Mouse (Mus musculus) liver, postnatal 0 days (tissue): Measurements from ENCODE around the gene Nsun7. TPM values are rescaled to one million over a fixed set of nuclear protein-coding genes. Genes with fewer than 3 reads are reported as not detected.

Experiments
- ATAC-seq: fragments of 200-750 bp; cut with Nextera tagmentation; 2 replicates; pipeline ENCODE4 v1.8.0; 2017; ENCODE audit warnings: mild to moderate bottlenecking, moderate library complexity
- DNase-seq: peaks from one replicate; pipeline ENCODE4 v3.0.0-alpha.2; 2016
- H3K27ac ChIP-seq: fragments of 300-500 bp; sonication (generic); 2 replicates; pipeline ENCODE4 v1.5.1; 2014; ENCODE audit warnings: antibody characterized with exemption, moderate library complexity, mild to moderate bottlenecking, low read depth
- H3K27me3 ChIP-seq: fragments of 300-500 bp; sonication (generic); 2 replicates; pipeline ENCODE4 v1.6.1; 2014; ENCODE audit warnings: low read length, control low read depth, mixed read lengths; ENCODE audit not compliant: insufficient read depth
- H3K36me3 ChIP-seq: fragments of 300-500 bp; sonication (generic); replicated peaks from 2 replicates; pipeline ENCODE4 v1.6.1; 2014; ENCODE audit warnings: mild to moderate bottlenecking, control low read depth, low read length, moderate library complexity, mixed read lengths; ENCODE audit not compliant: insufficient read depth
- H3K4me1 ChIP-seq: fragments of 300-500 bp; sonication (generic); 2 replicates; pipeline ENCODE4 v1.6.1; 2014; ENCODE audit warnings: antibody characterized with exemption, mild to moderate bottlenecking, control low read depth; ENCODE audit not compliant: insufficient read depth
- H3K4me2 ChIP-seq: fragments of 300-500 bp; sonication (generic); 2 replicates; pipeline ENCODE4 v1.6.1; 2014; ENCODE audit warnings: low read depth, mild to moderate bottlenecking, low read length, moderate library complexity, mixed read lengths
- H3K4me3 ChIP-seq: fragments of 300-500 bp; sonication (generic); 2 replicates; pipeline ENCODE4 v1.5.1; 2014; ENCODE audit warnings: low read depth, low read length
- H3K9ac ChIP-seq: fragments of 300-500 bp; sonication (generic); replicated peaks from 2 replicates; pipeline ENCODE4 v1.6.1; 2014; ENCODE audit warnings: mild to moderate bottlenecking, moderate library complexity
- H3K9me3 ChIP-seq: fragments of 300-500 bp; sonication (generic); 2 replicates; pipeline ENCODE4 v1.6.1; 2016; ENCODE audit warnings: mild to moderate bottlenecking, control low read depth, low read length, mixed read lengths
- CTCF ChIP-seq: sonication (generic); IDR thresholded peaks from 2 replicates; pipeline ENCODE4 v1.5.1; 2016; ENCODE audit warnings: antibody characterized with exemption, low read depth
- EP300 ChIP-seq: IDR thresholded peaks from 2 replicates; pipeline ENCODE4 v1.6.1; 2016; ENCODE audit warnings: antibody characterized with exemption, low read depth, mild to moderate bottlenecking
- WGBS: fragments of 180-500 bp; shearing (Covaris S2); extraction: QIAGEN DNeasy Blood & Tissue Kit; methylation state at CpG from one replicate; pipeline ENCODE4 v1.1.7; 2014; ENCODE audit not compliant: insufficient replicate concordance; 5-methylcytosine and 5-hydroxymethylcytosine counted together
- polyA plus RNA-seq: library from polyadenylated mRNA; unstranded; fragments of >200 nt; fragmentation: Nextera tagmentation; extraction: Ambion mirVana; gene quantifications from 2 replicates; pipeline ENCODE4 v1.2.1, GENCODE M21; 2015

Gene Nsun7
- polyA plus RNA-seq, 1 experiment from 2014 or later = 0.07 TPM

GRCm38 (mm10) chr5:66344182-66344581 is 84.5 kb downstream of the Nsun7 start:
- no peak overlapping the region for H3K27ac ChIP-seq
- no peaks in the 10 kb centered on the region for H3K9me3 ChIP-seq
- DNase-seq = no peak
- no peaks in the 10 kb centered on the region for H3K27me3 ChIP-seq
- no peak overlapping the region for H3K4me2 ChIP-seq
- WGBS = 46% methylated on average over 2 of the region's 2 CpGs
- TF ChIP-seq CTCF (no peak), EP300 (no peak)
- no peak overlapping the region for H3K9ac ChIP-seq
- no peak overlapping the region for H3K4me3 ChIP-seq
- peaks cover 3% of the 10 kb centered on the region; the same call in 1 of the 2 replicates for H3K4me1 ChIP-seq
- H3K36me3 ChIP-seq = no peaks in the 10 kb centered on the region
- ATAC-seq = no peak

- H3K27me3 ChIP-seq = no peaks in the 10 kb centered on the region
- DNase-seq = no peak
- H3K36me3 ChIP-seq = 0 out of 2 replicates have a peak, but pooled peaks cover 2% of the 10 kb centered on the region
- H3K9ac ChIP-seq = no peak overlapping the region
- no peak for ATAC-seq
- H3K4me1 ChIP-seq = peaks cover 3% of the 10 kb centered on the region; the same call in 1 of the 2 replicates
- no peak overlapping the region for H3K4me3 ChIP-seq
- WGBS = 50% methylated on average over 3 of the region's 3 CpGs
- H3K4me2 ChIP-seq = no peak overlapping the region
- H3K27ac ChIP-seq = no peak overlapping the region
- no peaks in the 10 kb centered on the region for H3K9me3 ChIP-seq
- no peak for TF ChIP-seq EP300
- no peak for TF ChIP-seq CTCF
Observed at GRCm38 (mm10) chr5:66345140-66345539, 85.4 kb downstream of the Nsun7 start.

- H3K4me3 ChIP-seq = no peak overlapping the region
- whole genome bisulfite sequencing = 70% methylated on average over 6 of the region's 6 CpGs
- peaks cover 3% of the 10 kb centered on the region; the same call in 1 of the 2 replicates for H3K4me1 ChIP-seq
- H3K4me2 ChIP-seq = no peak overlapping the region
- TF ChIP-seq CTCF (no peak), EP300 (no peak)
- no peak for DNase-seq
- H3K27me3 ChIP-seq = no peaks in the 10 kb centered on the region
- no peak for ATAC-seq
- no peak overlapping the region for H3K9ac ChIP-seq
- no peak overlapping the region for H3K27ac ChIP-seq
- H3K9me3 ChIP-seq = no peaks in the 10 kb centered on the region
- H3K36me3 ChIP-seq = 0 out of 2 replicates have a peak, but pooled peaks cover 2% of the 10 kb centered on the region
Observed at GRCm38 (mm10) chr5:66346756-66347155, 87.1 kb downstream of the Nsun7 start.

Other genes with a start within 250 kb of the Nsun7 start
- gene Rbm47, start 86.8 kb upstream of the Nsun7 start, polyA plus RNA-seq = 20.5 and 22.8 TPM in 2 replicates